Mouse (Mus musculus): Measurements from ENCODE around the gene Lyrm2. TPM values are rescaled to one million over a fixed set of nuclear protein-coding genes. Genes with fewer than 3 reads are reported as not detected.

The Lyrm2 gene
- polyA plus RNA-seq, 1 experiment, result 78.9 TPM

DNA sequence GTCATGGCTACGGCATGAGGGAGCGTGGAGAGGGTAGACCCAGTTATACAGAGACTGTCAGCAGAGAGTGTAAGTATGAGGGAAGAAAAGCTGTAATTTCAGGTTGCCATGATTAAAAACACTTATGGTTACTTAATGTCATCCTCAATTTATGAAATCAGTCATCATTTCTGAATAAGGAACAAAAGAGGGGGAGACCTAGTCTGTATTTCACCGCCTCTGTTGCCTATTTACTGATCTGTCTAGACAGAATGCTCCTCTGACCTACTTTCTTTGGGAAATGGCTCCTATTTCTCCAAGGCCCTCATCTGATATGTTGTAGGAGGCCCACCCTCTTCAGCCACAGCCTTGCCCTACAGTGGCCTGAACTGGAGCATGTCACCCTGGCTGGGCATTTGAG lies 20.6 kb downstream of the Lyrm2 start:
- TF ChIP-seq CTCF (IDR thresholded peaks at IDR 0.05; ENCODE audit: borderline replicate concordance, extremely low read depth, insufficient read depth, insufficient read length), result no peak
- TF ChIP-seq POLR2A (IDR thresholded peaks at IDR 0.05; ENCODE audit: borderline replicate concordance, extremely low read depth, insufficient read depth, insufficient read length, poor library complexity, severe bottlenecking), result no peak

DNA sequence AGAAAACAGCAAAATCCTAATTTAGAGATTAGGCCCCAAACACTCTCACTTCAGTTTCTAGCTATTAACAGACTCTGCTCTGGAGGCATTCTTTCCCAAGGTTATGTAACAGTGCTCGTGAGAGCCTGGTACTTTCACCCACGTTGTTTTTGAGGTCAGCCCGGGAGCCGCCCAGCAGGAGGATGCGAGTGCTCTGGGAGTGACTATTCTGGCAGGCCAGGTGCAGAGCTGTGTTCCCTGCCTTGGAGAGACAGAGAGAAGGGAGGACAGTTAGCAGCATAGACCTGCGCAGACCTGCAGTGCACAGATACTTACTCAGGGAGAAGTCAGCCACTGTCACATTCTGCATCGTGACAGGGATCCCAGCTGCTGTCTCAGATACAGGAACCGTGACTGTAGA lies 24.2 kb downstream of the Lyrm2 start:
- no peak for DNase-seq (ENCODE audit: low read depth)

More for the DNA sequence above, 20.6 kb downstream of the Lyrm2 start:
- DNase-seq (ENCODE audit: low read depth), result no peak

DNA sequence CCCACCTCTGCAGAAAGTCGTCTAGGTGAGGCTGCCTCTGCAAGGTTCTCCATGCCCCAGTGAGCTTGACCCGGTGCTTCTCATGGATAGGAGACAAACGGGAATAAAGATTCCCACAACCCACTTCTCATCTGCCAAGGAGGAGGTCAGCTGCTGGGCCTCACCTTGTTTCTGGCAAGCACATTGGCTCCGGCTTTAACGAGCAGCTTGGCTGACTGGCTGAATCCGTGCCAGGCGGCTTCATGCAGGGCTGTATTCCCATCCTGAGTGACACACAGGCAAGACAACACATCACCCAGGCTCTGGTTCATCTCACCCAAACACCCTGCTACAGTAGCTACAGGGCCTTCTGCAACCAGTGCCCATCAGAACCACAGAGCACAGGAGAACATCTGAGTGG lies 26.9 kb downstream of the Lyrm2 start:
- no peak for TF ChIP-seq CTCF (IDR thresholded peaks at IDR 0.05; ENCODE audit: borderline replicate concordance, extremely low read depth, insufficient read depth, insufficient read length)
- TF ChIP-seq POLR2A (IDR thresholded peaks at IDR 0.05; ENCODE audit: borderline replicate concordance, extremely low read depth, insufficient read depth, insufficient read length, poor library complexity, severe bottlenecking), result no peak
- peak; percentile 86 for DNase-seq (ENCODE audit: low read depth)

More for the DNA sequence above, 24.2 kb downstream of the Lyrm2 start:
- TF ChIP-seq POLR2A (IDR thresholded peaks at IDR 0.05; ENCODE audit: borderline replicate concordance, extremely low read depth, insufficient read depth, insufficient read length, poor library complexity, severe bottlenecking) (no peak), CTCF (IDR thresholded peaks at IDR 0.05; ENCODE audit: borderline replicate concordance, extremely low read depth, insufficient read depth, insufficient read length) (no peak)

DNA sequence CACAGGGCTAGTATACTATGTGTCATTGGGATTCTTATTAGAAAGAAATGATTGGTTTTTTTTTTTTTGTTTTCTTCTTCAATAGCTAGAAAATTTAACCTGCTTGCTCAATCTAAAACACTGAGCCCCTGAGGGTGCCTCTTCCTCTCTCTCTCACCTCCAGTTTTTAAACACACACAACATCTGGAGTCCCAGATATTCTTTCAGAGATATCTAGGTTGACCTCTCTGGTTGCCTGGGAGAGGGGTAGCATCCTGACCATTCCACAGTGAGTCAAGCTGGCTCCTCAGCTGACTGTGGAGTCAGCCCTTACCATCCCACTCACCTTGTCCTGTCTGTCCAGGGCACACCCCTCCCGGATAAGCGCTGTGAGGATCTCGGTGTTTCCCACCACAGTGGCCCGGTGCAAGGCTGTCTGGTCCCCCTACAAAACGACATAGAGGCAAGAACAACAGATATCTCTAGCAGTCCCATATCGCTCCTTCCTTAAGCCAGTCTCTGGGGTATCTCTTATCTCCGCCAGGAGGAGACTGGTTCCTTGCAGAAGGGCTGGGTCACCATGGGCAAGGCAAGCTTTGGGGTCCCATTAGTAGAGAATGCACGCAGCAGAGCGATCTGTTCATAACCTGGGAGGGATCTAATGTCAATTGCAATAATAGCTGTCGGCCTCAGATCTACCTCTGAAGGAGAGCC lies 28.5 kb downstream of the Lyrm2 start:
- no peak for DNase-seq (ENCODE audit: low read depth)
- TF ChIP-seq POLR2A (IDR thresholded peaks at IDR 0.05; ENCODE audit: borderline replicate concordance, extremely low read depth, insufficient read depth, insufficient read length, poor library complexity, severe bottlenecking) (no peak), CTCF (IDR thresholded peaks at IDR 0.05; ENCODE audit: borderline replicate concordance, extremely low read depth, insufficient read depth, insufficient read length) (no peak)

DNA sequence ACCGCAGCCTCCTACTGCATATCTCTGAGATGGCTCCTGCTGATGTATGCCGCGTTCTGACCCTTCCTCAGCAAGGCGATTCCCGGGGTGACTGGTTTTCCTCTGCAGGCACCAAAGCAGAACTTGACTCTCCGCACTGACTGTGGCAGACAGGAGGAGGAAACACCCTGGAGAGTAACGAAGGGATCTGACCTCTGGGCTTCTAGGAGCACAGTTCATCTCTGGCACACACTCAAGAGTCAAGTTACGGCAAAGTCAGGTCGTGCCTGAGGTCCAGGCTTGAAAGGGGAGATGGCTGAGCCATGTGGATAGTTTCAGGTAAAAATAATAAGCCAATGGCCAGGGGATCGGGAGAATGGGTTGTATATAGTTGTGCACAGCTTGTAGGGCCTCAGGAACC lies 29.3 kb downstream of the Lyrm2 start:
- no peak for DNase-seq (ENCODE audit: low read depth)

DNA sequence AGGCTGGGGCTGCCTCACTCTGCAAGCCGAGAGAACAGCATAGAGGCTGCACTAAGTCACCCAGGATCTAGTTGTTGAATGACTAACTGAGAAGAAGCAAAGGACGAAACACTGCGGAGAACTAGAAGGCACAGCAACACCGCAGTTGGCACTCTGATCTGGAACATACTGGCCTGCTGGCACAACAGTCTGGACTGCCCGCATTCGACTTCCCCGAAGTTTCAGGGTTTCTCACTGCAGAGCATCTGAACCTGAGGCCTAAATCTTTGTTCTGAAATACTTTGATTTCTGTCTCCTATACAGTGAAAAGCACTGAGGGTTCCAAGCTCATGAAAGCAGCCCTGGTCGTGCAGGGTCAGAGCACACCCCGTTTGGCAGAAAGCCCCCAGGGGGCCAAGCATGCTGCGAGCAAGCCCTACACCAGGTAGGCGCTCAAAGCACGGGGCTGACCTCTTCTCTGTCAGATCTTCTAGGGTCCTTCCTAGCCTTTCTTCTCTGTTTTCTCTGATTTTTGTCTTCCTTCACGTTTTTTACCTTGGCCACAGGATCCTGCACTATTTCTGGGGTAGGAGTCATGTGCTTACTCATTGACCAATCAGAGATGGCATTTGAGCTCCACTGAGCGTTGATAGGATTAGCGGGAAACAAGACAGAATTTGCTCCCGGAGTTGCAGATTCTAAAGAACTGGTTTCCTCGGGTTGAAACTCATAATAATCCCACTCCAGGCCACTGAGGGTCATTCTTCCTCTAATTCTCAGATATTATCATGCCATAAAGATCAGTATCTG lies 33.6 kb downstream of the Lyrm2 start:
- DNase-seq (ENCODE audit: low read depth), result peak; percentile 78
- TF ChIP-seq POLR2A (IDR thresholded peaks at IDR 0.05; ENCODE audit: borderline replicate concordance, extremely low read depth, insufficient read depth, insufficient read length, poor library complexity, severe bottlenecking) (no peak), CTCF (IDR thresholded peaks at IDR 0.05; ENCODE audit: borderline replicate concordance, extremely low read depth, insufficient read depth, insufficient read length) (no peak)

More for the DNA sequence above, 29.3 kb downstream of the Lyrm2 start:
- TF ChIP-seq POLR2A (IDR thresholded peaks at IDR 0.05; ENCODE audit: borderline replicate concordance, extremely low read depth, insufficient read depth, insufficient read length, poor library complexity, severe bottlenecking) (no peak), CTCF (IDR thresholded peaks at IDR 0.05; ENCODE audit: borderline replicate concordance, extremely low read depth, insufficient read depth, insufficient read length) (no peak)

DNA sequence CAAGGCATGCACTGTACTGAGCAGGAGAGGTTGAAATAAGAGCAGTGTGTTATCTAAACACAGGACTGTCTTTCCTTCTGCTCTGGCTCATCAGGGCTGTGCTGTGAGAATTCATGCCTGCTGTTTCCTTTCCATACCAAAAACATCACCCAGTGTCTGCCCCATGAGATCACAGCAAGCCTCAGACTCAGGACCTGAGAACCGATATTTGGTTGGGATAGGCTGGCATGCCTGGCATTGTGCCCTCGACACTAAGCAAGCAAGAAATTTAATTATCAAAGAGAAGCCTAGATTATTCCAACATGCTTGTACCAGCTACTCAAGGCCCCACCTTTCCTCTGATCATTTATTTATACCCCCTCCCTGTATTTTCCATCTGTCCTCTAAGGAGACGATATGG lies 34.5 kb downstream of the Lyrm2 start:
- DNase-seq (ENCODE audit: low read depth), result no peak
- no peak for TF ChIP-seq POLR2A (IDR thresholded peaks at IDR 0.05; ENCODE audit: borderline replicate concordance, extremely low read depth, insufficient read depth, insufficient read length, poor library complexity, severe bottlenecking)
- no peak for TF ChIP-seq CTCF (IDR thresholded peaks at IDR 0.05; ENCODE audit: borderline replicate concordance, extremely low read depth, insufficient read depth, insufficient read length)

DNA sequence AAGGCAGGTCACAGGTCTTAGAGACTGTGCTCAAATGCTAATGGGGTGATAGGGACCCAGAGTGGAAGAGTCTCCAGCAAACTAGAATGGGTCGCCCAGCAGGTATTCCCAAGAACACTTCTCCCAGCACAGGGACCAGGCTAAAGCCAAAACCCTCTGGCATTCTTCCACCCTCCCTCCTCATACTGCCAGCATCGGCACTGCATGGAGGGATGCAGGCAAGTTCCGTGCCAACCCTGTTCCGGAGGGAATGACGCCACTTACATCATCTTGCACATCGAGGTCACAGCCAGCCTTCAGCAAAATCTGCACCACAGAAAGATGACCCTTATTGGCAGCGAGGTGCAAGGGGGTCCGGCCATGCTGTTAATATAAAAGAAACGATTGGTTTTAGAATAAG lies 36.0 kb downstream of the Lyrm2 start:
- TF ChIP-seq POLR2A (IDR thresholded peaks at IDR 0.05; ENCODE audit: borderline replicate concordance, extremely low read depth, insufficient read depth, insufficient read length, poor library complexity, severe bottlenecking), result no peak
- TF ChIP-seq CTCF (IDR thresholded peaks at IDR 0.05; ENCODE audit: borderline replicate concordance, extremely low read depth, insufficient read depth, insufficient read length), result no peak
- DNase-seq (ENCODE audit: low read depth), result peak; percentile 51

DNA sequence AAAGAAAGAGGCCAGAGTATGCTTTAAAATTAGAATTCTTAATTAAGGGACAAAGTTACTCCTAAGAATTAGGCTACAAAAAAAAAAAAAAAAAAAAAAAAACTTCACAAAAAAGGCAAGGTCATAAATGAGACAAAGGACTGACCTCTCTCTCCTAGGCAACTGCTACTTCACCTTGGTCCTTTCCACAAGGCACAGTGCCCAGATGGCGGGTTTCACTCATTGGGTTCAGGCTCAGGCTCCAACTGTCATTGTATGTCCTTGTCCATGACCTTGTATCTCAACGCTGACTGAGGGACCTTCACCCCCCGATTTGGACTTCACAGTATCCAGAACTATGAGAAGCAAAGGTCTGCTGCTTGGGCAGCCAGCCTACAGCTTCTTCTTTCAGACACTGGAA lies 38.3 kb downstream of the Lyrm2 start:
- no peak for TF ChIP-seq POLR2A (IDR thresholded peaks at IDR 0.05; ENCODE audit: borderline replicate concordance, extremely low read depth, insufficient read depth, insufficient read length, poor library complexity, severe bottlenecking)
- no peak for TF ChIP-seq CTCF (IDR thresholded peaks at IDR 0.05; ENCODE audit: borderline replicate concordance, extremely low read depth, insufficient read depth, insufficient read length)
- no peak for DNase-seq (ENCODE audit: low read depth)

Other genes starting within 250 kb of the Lyrm2 start
- not detected in 2 replicates for gene Gja10, start 197.5 kb upstream of the Lyrm2 start, polyA plus RNA-seq (2012; rRNA removed)
- 10.9 and 12.1 TPM in 2 replicates for gene Casp8ap2, start 184.8 kb upstream of the Lyrm2 start, polyA plus RNA-seq (2012; rRNA removed)
- gene Mdn1, start 143.1 kb upstream of the Lyrm2 start, polyA plus RNA-seq (2012; rRNA removed), result 35.2 and 43.6 TPM in 2 replicates
- 11.6 and 19.1 TPM in 2 replicates for gene Ankrd6, start 150.6 kb downstream of the Lyrm2 start, polyA plus RNA-seq (2012; rRNA removed)
- 20.4 and 27.0 TPM in 2 replicates for gene Rragd, start 182.8 kb downstream of the Lyrm2 start, polyA plus RNA-seq (2012; rRNA removed)
- gene Ube2j1, start 231.2 kb downstream of the Lyrm2 start, polyA plus RNA-seq (2012; rRNA removed), result 36.6 and 46.6 TPM in 2 replicates